Mouse (Mus musculus) retina, postnatal 7 days (tissue): ENCODE measurements around the gene Pex10.

Experiments
- DNase-seq: peaks from one replicate; pipeline ENCODE4 v3.0.0-alpha.2; 2012; ENCODE audit warnings: low read depth, low spot score

The Pex10 gene

GRCm38 (mm10) chr4:155066834-155067522, at the start of gene Pex10:
TSS of gene Pex10 (plus strand) at chr4:155067016.
- peak; percentile 98 for DNase-seq

GRCm38 (mm10) chr4:155017253-155017878, 49.5 kb upstream of the Pex10 start:
- no peak for DNase-seq

DNA sequence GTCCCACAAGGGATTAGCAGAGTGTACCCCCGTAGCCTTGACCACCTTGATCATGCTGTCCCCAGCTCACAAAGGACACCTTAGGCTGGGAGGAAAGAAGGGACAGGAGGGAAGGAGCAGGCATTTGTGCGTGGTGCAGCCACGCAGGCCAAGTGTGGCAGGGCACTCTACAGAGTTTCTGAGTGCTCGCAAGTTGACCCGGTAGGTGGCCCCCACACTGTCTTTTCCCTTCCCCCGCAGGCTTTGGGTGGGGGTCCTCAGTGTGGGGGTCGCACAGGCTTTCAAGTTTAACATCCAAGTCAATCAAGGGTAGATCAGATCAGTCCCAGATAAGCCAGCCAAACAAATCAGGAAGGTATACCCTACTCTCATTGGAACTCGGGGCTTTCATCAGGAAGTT, 48.8 kb upstream of the Pex10 start:
- DNase-seq, result no peak

GRCm38 (mm10) chr4:155018601-155019335, 48.0 kb upstream of the Pex10 start:
- no peak for DNase-seq

GRCm38 (mm10) chr4:155019336-155019847, 47.4 kb upstream of the Pex10 start:
- no peak for DNase-seq

- no peak for DNase-seq
Observed at GRCm38 (mm10) chr4:155020141-155020540, 46.7 kb upstream of the Pex10 start.

DNA sequence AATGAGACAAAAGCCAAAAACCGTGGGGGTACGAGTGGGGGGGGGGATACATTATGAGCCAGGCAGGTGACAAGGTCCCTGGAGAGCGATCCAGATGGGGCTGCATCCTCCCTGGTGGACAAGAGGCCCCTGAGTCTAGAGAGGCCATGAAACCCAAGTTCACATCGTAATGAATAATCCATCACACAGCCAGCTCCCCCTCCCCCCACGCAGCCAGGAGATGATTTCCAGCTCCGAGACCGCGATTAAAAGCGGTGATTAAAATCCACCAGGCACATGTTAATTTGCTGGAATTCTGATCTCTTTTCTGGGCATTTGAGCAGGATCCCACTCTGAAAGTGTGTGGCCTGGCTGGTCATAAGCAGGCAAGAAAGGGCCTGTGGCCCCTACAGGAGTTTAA, 46.0 kb upstream of the Pex10 start:
- DNase-seq, result no peak

- DNase-seq, result no peak
Observed at GRCm38 (mm10) chr4:155022228-155022855, 44.5 kb upstream of the Pex10 start.

DNA sequence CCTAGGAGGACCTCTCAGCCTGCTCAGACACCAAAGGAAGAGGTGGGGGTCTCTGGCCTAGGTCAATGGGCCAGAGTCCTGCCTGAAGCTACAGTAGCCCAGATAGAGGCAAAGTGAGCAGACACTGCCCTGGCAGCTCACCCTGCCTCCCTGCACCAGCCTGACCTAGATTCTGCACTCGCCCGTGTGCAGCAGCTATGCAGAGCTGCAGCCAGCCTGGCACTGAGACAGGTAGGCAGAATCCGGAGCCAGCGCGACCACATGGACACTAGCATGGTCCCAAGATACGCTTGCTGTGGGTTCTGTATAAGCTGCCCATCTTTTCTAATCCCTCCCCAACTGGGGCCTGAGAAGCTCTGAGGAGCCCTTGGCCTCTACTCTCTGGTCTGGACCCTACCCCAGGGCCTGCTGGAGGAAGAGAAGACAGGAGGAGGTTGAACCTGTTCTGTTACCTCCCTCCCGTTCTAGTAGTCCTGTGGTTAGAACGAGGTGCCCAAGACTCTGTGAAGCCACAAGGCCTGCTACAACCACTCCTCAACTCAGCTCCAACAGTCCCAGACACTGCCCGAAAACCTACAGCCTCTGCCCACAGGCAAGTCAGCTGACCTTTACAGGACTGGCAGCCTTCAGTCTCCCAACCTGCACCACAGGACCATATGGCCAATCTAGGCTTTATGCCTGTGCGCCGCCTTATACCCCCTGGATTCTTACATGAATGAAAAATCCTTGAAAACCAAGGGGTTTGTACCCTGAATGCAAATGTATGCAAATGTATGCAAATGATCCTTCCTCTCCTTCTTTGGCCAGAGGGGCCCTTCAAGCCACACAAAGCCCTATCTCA, 42.4 kb upstream of the Pex10 start:
- no peak for DNase-seq

DNA sequence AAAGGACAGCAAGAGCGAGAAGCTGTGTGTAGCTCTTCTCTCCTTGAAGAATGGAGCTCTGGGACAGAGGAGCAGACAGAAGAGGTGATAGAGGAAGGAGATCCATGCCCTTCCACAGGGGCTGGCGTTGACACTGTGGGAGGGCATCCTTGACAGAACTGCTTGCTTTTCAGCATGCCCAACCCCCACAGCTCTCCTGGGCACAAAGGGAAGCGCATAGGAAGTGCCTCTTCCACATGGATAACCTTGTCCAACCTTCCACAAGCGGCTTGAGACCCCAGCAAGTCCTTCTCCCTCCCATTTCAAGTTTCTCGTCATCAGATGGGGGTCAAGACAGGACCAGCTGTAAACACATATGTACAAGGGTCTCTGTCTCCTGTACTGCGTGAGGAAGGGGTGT, 33.7 kb upstream of the Pex10 start:
- DNase-seq, result no peak

GRCm38 (mm10) chr4:155034202-155034601, 32.6 kb upstream of the Pex10 start:
- no peak for DNase-seq

- no peak for DNase-seq
Observed at GRCm38 (mm10) chr4:155034787-155035186, 32.0 kb upstream of the Pex10 start.

DNA sequence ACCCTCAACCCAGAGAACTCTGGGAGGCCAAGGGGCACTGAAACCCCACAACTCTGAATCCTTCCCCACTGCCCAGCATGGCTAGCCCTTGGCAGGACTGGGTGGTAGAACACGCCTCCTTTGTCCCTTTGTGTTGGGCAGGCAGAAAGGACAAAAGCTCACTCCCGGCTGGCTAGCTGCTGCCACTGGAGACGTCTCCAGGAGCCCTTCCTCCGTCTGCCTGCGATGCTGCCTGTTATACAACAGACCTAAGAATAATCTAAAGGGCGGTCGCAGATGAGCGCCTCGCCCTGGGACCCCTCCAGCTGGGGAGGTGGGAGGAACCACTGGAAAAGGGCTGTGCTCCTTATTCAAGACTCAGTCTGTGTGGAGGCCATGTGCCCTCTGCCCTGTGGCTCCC, 26.6 kb upstream of the Pex10 start:
- no peak for DNase-seq

DNA sequence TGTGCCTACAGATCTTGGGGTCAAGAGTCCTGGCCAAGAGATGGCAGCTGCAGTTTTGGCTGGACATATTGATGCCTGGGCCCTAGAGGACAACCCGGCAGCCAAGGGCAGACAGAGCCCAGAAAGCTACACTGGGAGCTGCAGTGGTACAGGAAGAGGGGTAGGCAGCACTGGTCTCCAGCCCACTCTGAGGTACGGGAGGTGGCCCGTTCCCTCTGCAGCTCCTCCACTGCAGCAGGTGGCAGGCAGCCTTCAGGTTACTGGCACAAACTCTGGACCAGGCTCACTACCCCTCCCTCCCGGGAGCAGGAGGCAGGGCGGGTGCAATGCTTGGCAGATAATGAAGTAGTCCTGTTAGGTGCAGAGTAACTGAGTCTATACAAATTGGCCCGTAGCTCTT, 26.1 kb upstream of the Pex10 start:
- DNase-seq, result no peak

DNA sequence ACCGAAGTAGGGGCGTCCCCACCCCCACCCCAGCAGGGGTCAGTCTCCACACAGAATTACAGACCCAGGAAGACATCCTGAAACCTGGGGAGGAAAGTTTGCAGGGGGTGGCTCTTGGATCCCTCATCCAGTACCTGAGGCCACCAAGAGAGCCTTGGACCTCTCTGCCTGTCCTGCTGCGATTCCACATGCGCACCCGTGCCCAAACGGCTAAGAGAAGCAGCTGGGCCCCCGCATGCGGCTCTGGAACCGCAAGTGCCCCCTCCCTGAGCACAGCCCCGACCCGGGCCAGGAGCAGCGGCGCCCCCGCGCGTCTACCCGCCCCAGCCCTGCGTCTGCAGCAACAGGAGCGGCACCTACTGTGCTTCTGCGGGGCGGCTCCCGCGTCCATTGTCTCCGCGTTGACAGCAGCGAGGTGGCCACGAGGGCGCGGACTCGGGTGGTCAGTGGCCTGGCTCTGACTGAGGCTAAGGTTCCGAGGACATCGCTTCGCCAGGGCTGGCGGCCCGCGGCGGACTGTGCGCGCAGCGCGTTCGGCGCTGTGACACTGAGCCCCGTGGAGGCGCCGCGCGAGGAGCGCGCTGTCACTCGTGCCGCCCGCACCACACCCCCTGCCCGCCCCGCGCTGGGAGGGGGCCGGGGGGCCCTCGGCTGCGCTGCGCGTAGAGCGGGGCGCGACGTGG, 24.1 kb upstream of the Pex10 start:
- DNase-seq, result no peak

DNA sequence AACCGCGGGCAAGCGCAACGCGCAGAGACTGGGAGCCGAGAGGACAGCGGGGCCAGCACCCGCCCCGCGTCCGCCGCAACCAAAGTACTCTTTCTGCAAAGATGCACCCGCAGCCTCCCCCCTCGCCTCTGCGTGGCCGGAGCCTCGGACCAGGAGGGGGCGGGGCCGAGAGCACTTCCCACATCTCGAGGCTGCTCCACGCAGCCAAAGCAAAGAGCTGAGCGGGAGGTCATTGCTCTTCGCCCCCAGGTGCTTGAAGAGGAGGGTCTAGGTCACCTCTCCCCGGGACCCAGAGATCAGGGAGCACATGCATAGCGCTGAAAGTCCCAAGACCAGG, 23.6 kb upstream of the Pex10 start:
- DNase-seq, result no peak

- no peak for DNase-seq
Observed at GRCm38 (mm10) chr4:155046636-155047035, 20.2 kb upstream of the Pex10 start.

- DNase-seq, result no peak
Observed at GRCm38 (mm10) chr4:155050116-155050515, 16.7 kb upstream of the Pex10 start.

GRCm38 (mm10) chr4:155056724-155057123, 10.1 kb upstream of the Pex10 start, which contains the start of gene Plch2:
TSS of gene Plch2 (minus strand) at chr4:155056784.
- DNase-seq, result no peak

DNA sequence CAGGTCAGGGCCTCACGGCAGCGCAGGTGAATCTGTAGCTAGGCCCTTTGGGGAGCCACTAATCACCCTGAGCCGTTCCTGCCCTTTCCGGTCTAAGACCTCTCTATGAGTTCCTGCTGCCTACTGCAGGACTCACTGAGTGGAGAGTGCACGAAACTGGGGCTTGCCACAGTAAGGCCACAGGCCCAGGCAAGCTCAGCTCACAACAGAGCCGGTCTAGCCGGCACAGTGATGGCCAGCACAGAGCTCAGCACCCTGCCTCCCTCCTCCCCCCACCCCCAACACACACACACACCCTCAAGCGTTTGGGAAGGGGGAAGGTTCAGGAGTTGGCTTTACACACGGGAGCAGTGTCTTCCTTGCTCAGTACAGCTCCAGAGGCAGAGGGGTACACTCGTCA, 8.5 kb upstream of the Pex10 start:
- no peak for DNase-seq

DNA sequence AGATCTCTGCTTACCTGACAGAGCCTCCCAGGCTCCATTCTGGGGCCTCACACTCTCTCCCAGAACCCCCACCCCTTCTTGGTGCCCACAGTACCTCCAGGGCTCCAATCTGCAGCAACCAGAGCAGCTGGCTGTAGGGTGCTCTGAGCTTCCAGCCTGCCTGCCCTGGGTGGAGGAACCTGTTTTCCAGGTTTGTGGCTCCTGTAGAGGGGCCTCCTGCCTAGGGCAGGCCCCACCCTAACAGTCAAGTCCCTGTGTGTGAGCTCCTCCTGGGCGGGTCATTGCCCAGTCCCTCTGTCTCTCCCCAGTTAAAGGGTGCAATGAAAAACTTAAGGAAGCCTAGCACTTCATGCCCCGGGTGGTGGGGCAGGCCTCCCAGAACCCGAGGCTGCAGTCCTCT, 2.9 kb upstream of the Pex10 start:
- DNase-seq, result no peak
